Mouse (Mus musculus): ENCODE measurements at regions not wholly inside any gene's neighbourhood (a gene's known extent, or its start where the extent isn't known, plus 50 kb on each side); places are given as distances from the start of the nearest gene placed in this dataset.
A peak's percentile ranks its signal among the peaks of the same experiment; 100 is the strongest.

GRCm38 (mm10) chr1:13840309-13840622 is 2252.9 kb downstream of the 4930444P10Rik start:
- no peak overlapping the region for H3ac ChIP-seq (ENCODE audit: control insufficient read depth, insufficient read length)

GRCm38 (mm10) chr1:13839619-13840308 is 2253.4 kb downstream of the 4930444P10Rik start:
- Histone ChIP-seq H3ac (ENCODE audit: control insufficient read depth, insufficient read length) (no peak overlapping the region), H3K4me2 (ENCODE audit: low read depth) (no peak overlapping the region), H3K79me2 (ENCODE audit: control insufficient read depth, insufficient read depth) (no peaks in the 10 kb centered on the region), H3K36me3 (ENCODE audit: control insufficient read depth, insufficient read depth) (no peaks in the 10 kb centered on the region), H3K4me3 (no peak overlapping the region), H3K27me3 (ENCODE audit: control insufficient read depth, insufficient read depth, insufficient read length) (no peaks in the 10 kb centered on the region)
- no peak for TF ChIP-seq CEBPB (IDR thresholded peaks at IDR 0.05; ENCODE audit: insufficient read depth, poor library complexity, severe bottlenecking)
- no peak for TF ChIP-seq POLR2AphosphoS2 (IDR thresholded peaks at IDR 0.05; ENCODE audit: insufficient read length, low read depth)
- no peak for TF ChIP-seq TCF12 (IDR thresholded peaks at IDR 0.05; ENCODE audit: insufficient read depth, poor library complexity, severe bottlenecking)
- TF ChIP-seq E2F4 (IDR thresholded peaks at IDR 0.05; ENCODE audit: insufficient read depth) = no peak
- TF ChIP-seq SRF (IDR thresholded peaks at IDR 0.05; ENCODE audit: control insufficient read depth, insufficient read length, low read depth) = no peak
- TF ChIP-seq MYOD1 (IDR thresholded peaks at IDR 0.05; ENCODE audit: control insufficient read depth in 1 of 3, insufficient read length in 2 of 3, low read depth in 2 of 3) = no peak
- TF ChIP-seq MYOG (IDR thresholded peaks at IDR 0.05; ENCODE audit: control insufficient read depth in 1 of 3, insufficient read depth in 1 of 3, insufficient read length in 2 of 3, low read depth in 2 of 3) = no peak
- TF ChIP-seq USF1 (IDR thresholded peaks at IDR 0.05; ENCODE audit: low read depth) = no peak
- TF ChIP-seq TCF3 (IDR thresholded peaks at IDR 0.05; ENCODE audit: insufficient read length, low read depth) = no peak
- TF ChIP-seq MAX (IDR thresholded peaks at IDR 0.05; ENCODE audit: low read depth) = no peak
- no peak for TF ChIP-seq REST (IDR thresholded peaks at IDR 0.05; ENCODE audit: insufficient read depth, insufficient read length)
- no peak for TF ChIP-seq POLR2A (IDR thresholded peaks at IDR 0.05; ENCODE audit: insufficient read length, low read depth)

More at GRCm38 (mm10) chr1:13840309-13840622, 2252.9 kb downstream of the 4930444P10Rik start:
- Histone ChIP-seq H3K4me3 (no peak overlapping the region), H3K27me3 (ENCODE audit: control insufficient read depth, insufficient read depth, insufficient read length) (no peaks in the 10 kb centered on the region), H3K36me3 (ENCODE audit: control insufficient read depth, insufficient read depth) (no peaks in the 10 kb centered on the region), H3K4me2 (ENCODE audit: low read depth) (no peak overlapping the region), H3K79me2 (ENCODE audit: control insufficient read depth, insufficient read depth) (no peaks in the 10 kb centered on the region)
- TF ChIP-seq POLR2A (IDR thresholded peaks at IDR 0.05; ENCODE audit: insufficient read length, low read depth) = no peak

- TF ChIP-seq POLR2A (IDR thresholded peaks at IDR 0.05; ENCODE audit: insufficient read length, low read depth) = no peak
- peak in 2 of 3 experiments; percentile 7 to 14 for TF ChIP-seq MYOD1 (IDR thresholded peaks at IDR 0.05; ENCODE audit: control insufficient read depth in 1 of 3, insufficient read length in 2 of 3, low read depth in 2 of 3)
- H3K4me3 ChIP-seq = no peak overlapping the region
- no peaks in the 10 kb centered on the region for H3K27me3 ChIP-seq (ENCODE audit: control insufficient read depth, insufficient read depth, insufficient read length)
- H3ac ChIP-seq (ENCODE audit: control insufficient read depth, insufficient read length) = no peak overlapping the region
- no peaks in the 10 kb centered on the region for H3K36me3 ChIP-seq (ENCODE audit: control insufficient read depth, insufficient read depth)
- H3K79me2 ChIP-seq (ENCODE audit: control insufficient read depth, insufficient read depth) = no peaks in the 10 kb centered on the region
- H3K4me2 ChIP-seq (ENCODE audit: low read depth) = no peak overlapping the region
These were observed 2258.0 kb downstream of the 4930444P10Rik start for GRCm38 (mm10) chr1:13834860-13835840.

GRCm38 (mm10) chr1:13807786-13808185 is 2285.3 kb downstream of the 4930444P10Rik start:
- Histone ChIP-seq H3K79me2 (ENCODE audit: control insufficient read depth, insufficient read depth) (no peaks in the 10 kb centered on the region), H3K36me3 (ENCODE audit: control insufficient read depth, insufficient read depth) (no peaks in the 10 kb centered on the region), H3K27me3 (ENCODE audit: control insufficient read depth, insufficient read depth, insufficient read length) (no peaks in the 10 kb centered on the region), H3ac (ENCODE audit: control insufficient read depth, insufficient read length) (no peak overlapping the region), H3K4me2 (ENCODE audit: low read depth) (no peak overlapping the region), H3K4me3 (no peak overlapping the region)
- no peak for TF ChIP-seq REST (IDR thresholded peaks at IDR 0.05; ENCODE audit: insufficient read depth, insufficient read length)
- TF ChIP-seq POLR2AphosphoS2 (IDR thresholded peaks at IDR 0.05; ENCODE audit: insufficient read length, low read depth) = no peak
- TF ChIP-seq SRF (IDR thresholded peaks at IDR 0.05; ENCODE audit: control insufficient read depth, insufficient read length, low read depth) = no peak
- no peak for TF ChIP-seq MAX (IDR thresholded peaks at IDR 0.05; ENCODE audit: low read depth)
- TF ChIP-seq CEBPB (IDR thresholded peaks at IDR 0.05; ENCODE audit: insufficient read depth, poor library complexity, severe bottlenecking) = no peak
- no peak for TF ChIP-seq MYOD1 (IDR thresholded peaks at IDR 0.05; ENCODE audit: control insufficient read depth in 1 of 3, insufficient read length in 2 of 3, low read depth in 2 of 3)
- TF ChIP-seq E2F4 (IDR thresholded peaks at IDR 0.05; ENCODE audit: insufficient read depth) = no peak
- TF ChIP-seq POLR2A (IDR thresholded peaks at IDR 0.05; ENCODE audit: insufficient read length, low read depth) = no peak
- no peak for TF ChIP-seq USF1 (IDR thresholded peaks at IDR 0.05; ENCODE audit: low read depth)
- no peak for TF ChIP-seq TCF3 (IDR thresholded peaks at IDR 0.05; ENCODE audit: insufficient read length, low read depth)

GRCm38 (mm10) chr1:13800460-13800859 is 2292.7 kb downstream of the 4930444P10Rik start:
- TF ChIP-seq POLR2AphosphoS2 (IDR thresholded peaks at IDR 0.05; ENCODE audit: insufficient read length, low read depth) = no peak
- TF ChIP-seq MAX (IDR thresholded peaks at IDR 0.05; ENCODE audit: low read depth) = no peak
- no peak for TF ChIP-seq E2F4 (IDR thresholded peaks at IDR 0.05; ENCODE audit: insufficient read depth)
- no peak for TF ChIP-seq TCF3 (IDR thresholded peaks at IDR 0.05; ENCODE audit: insufficient read length, low read depth)
- TF ChIP-seq TCF12 (IDR thresholded peaks at IDR 0.05; ENCODE audit: insufficient read depth, poor library complexity, severe bottlenecking) = no peak
- TF ChIP-seq POLR2A (IDR thresholded peaks at IDR 0.05; ENCODE audit: insufficient read length, low read depth) = no peak
- TF ChIP-seq MYOG (IDR thresholded peaks at IDR 0.05; ENCODE audit: control insufficient read depth in 1 of 3, insufficient read depth in 1 of 3, insufficient read length in 2 of 3, low read depth in 2 of 3) = no peak
- TF ChIP-seq USF1 (IDR thresholded peaks at IDR 0.05; ENCODE audit: low read depth) = no peak
- TF ChIP-seq SRF (IDR thresholded peaks at IDR 0.05; ENCODE audit: control insufficient read depth, insufficient read length, low read depth) = no peak
- no peak for TF ChIP-seq MYOD1 (IDR thresholded peaks at IDR 0.05; ENCODE audit: control insufficient read depth in 1 of 3, insufficient read length in 2 of 3, low read depth in 2 of 3)
- no peaks in the 10 kb centered on the region for H3K27me3 ChIP-seq (ENCODE audit: control insufficient read depth, insufficient read depth, insufficient read length)
- no peak overlapping the region for H3K4me2 ChIP-seq (ENCODE audit: low read depth)
- H3K79me2 ChIP-seq (ENCODE audit: control insufficient read depth, insufficient read depth) = no peaks in the 10 kb centered on the region
- H3K4me3 ChIP-seq = no peak overlapping the region
- no peak overlapping the region for H3ac ChIP-seq (ENCODE audit: control insufficient read depth, insufficient read length)
- H3K36me3 ChIP-seq (ENCODE audit: control insufficient read depth, insufficient read depth) = no peaks in the 10 kb centered on the region
